Mouse (Mus musculus) small intestine, adult 2 months (tissue): ENCODE measurements around the gene Prc1.

Experiments used
- CTCF ChIP-seq: fragments of 200-500 bp; IDR thresholded peaks from 2 replicates; pipeline ENCODE4 v1.5.1; 2012; ENCODE audit warnings: low read depth, mild to moderate bottlenecking, control low read depth, inconsistent platforms, low read length, moderate library complexity, mixed read lengths; ENCODE audit not compliant: insufficient replicate concordance, insufficient read length; ENCODE audit errors: extremely low read depth
- POLR2A ChIP-seq: fragments of 200-500 bp; IDR thresholded peaks from 2 replicates; pipeline ENCODE4 v1.6.1; 2012; ENCODE audit warnings: low read depth, mild to moderate bottlenecking, control low read depth, inconsistent platforms, low read length, moderate library complexity

GRCm38 (mm10) chr7:80317439-80318115 is 23.3 kb downstream of the Prc1 start:
- TF ChIP-seq POLR2A = no peak
- no peak for TF ChIP-seq CTCF
